Mouse (Mus musculus): ENCODE results near the gene Chn2. TPM values are rescaled to one million over a fixed set of nuclear protein-coding genes. Genes with fewer than 3 reads are reported as not detected.

Gene Chn2
- polyA plus RNA-seq, 1 experiment from 2014 or later, result 13.6 TPM

DNA sequence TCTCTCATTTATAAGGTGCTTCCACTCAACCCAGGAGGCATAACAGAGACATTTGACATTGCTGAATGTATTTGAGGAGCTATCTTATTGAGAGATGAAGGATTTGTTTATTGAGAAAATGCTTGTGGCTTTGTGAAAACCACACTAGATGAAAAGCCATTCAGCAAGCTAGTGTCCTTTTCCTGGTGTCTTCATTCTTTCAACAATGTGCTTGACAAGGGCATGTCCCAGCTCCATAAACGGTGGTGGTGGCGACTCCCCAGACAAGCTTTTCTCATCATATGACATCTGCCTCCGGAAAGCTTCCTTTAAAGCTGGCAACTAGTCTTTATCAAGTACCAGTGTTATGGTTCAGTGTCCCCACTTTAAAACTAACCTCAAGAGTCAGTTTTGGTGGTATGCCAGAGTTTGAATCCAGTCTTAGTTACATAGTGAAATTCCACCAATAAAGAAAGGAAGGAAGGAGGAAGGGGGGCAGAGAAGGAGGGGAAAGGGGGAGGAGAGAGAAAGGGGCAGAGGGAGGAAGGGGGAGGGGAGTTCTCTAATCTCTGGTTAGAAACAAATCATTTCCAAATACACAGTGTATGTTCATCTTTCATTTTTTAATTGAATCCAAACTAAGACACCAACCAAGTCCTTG lies 286.0 kb downstream of the Chn2 start, which contains the start of gene Prr15:
TSS of gene Prr15 (plus strand) at position 590 of the 640 bp plus-strand sequence.
- Histone ChIP-seq H3K27me3 (peaks cover 40% of the 10 kb centered on the region), H3K9ac (peak within 1 kb of the TSS; percentile 34; the same call in 1 of the 2 replicates), H3K27ac (no peak within 1 kb of the TSS), H3K4me2 (peak within 1 kb of the TSS; percentile 99), H3K4me1 (peaks cover 20% of the 10 kb centered on the region), H3K36me3 (no peaks in the 10 kb centered on the region), H3K4me3 (peak within 1 kb of the TSS; percentile 52), H3K9me3 (no peaks in the 10 kb centered on the region)
- WGBS, result 27% methylated on average over 3 of the region's 3 CpGs
- no peak for ATAC-seq (ENCODE audit: borderline replicate concordance, extremely low read depth, low FRiP score, low TSS enrichment)

DNA sequence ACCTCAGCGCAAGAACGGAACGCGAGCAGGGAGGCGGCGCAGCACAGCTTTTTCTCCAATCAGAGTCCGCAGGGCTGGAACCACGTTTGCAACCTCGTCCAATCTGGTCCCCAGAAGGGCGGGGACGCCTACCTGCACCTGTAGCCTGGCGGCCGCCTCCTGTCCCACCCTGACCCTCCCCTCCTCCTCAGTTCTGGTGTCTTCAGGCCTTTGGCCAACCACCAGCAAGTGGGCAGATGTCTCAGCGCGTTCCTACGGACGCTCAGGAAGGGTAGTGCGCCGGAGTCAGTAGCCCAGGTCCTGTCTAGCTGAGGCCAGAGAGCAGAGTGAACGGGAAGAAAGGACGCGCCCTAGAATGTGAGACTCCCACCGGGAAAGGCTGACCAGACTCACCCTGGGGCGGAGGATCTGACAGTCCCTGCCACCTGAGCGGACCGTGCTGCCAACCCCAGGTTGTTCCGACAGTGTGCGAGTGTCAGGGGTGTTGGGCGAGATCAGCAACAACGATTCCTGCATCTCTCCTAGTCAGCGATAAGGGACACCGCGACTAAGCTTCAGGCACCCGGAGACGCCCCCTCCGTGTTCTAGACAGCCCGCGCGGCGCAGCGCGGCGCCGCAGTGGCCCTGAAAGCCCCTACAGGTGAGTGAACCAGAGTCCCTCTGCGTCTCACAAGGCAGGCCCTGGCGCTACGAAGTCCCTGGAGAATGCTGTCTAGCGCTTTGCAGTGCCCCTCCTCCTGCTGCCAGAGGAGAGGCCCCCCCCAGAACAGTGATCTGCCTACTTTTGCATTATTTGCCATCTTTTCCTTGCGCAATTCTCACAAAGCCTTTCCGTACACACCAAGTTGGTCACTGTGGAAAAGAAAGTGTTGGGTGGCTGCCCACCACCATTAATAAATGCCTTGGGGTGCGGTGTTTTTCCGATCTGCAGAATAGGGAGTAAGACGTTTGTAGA lies 287.6 kb downstream of the Chn2 start:
- Histone ChIP-seq H3K36me3 (no peaks in the 10 kb centered on the region), H3K27me3 (peaks cover 40% of the 10 kb centered on the region), H3K27ac (peak overlapping the region; percentile 37; the same call in 1 of the 2 replicates), H3K4me2 (peak overlapping the region; percentile 99), H3K9me3 (no peaks in the 10 kb centered on the region), H3K4me3 (peak overlapping the region; percentile 52), H3K9ac (peak overlapping the region; percentile 34), H3K4me1 (peaks cover 23% of the 10 kb centered on the region)
- peak; percentile 69 for ATAC-seq (ENCODE audit: borderline replicate concordance, extremely low read depth, low FRiP score, low TSS enrichment)
- WGBS, result under 1% methylated on average over 53 of the region's 53 CpGs

DNA sequence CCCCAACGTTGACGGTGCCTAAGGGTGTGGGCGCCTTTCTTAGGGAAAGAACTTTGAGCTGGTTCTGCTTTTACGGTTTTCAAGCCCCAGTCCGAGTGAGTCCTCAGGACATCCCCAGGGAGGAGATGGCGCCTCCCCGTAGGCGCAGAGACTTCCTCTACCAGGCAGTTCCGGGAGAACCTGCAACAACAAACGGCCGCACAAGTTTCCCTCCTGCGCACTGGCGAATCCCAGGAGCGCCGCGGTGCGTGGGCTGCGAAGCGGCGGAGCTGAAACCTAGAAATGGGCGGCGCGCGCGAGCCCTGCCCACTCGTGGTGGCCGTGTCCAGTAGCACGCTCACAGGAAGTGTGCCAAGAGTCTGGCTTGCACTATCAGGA lies 288.3 kb downstream of the Chn2 start:
- peak overlapping the region; percentile 37; the same call in 1 of the 2 replicates for H3K27ac ChIP-seq
- H3K36me3 ChIP-seq, result no peaks in the 10 kb centered on the region
- peaks cover 40% of the 10 kb centered on the region for H3K27me3 ChIP-seq
- WGBS, result under 1% methylated on average over 28 of the region's 28 CpGs
- peak overlapping the region; percentile 99 for H3K4me2 ChIP-seq
- H3K4me3 ChIP-seq, result peak overlapping the region; percentile 52
- H3K4me1 ChIP-seq, result peaks cover 28% of the 10 kb centered on the region
- peak overlapping the region; percentile 34 for H3K9ac ChIP-seq
- H3K9me3 ChIP-seq, result no peaks in the 10 kb centered on the region
- ATAC-seq (ENCODE audit: borderline replicate concordance, extremely low read depth, low FRiP score, low TSS enrichment), result no peak; the same call in 1 of the 2 replicates

DNA sequence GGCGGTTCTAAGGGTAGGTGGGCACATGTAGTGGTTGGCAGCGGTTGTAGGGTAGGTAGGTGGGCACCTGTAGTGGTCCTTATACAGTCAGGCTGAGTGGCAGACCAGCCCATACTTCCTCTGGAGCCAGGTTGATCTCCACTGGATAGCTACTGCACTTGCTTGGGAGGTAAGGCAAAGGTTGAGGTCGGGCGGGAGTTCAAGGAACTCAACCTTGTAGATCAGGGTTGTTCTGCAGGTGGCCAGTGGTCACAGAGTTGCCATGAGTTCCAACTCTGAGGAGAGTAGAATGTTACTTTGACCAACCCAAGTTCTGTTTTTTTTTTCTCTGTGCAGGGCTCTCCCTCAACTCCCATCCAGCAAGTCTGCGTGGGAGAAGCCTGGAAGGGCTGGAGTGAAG lies 289.4 kb downstream of the Chn2 start:
- no peak overlapping the region for H3K9ac ChIP-seq
- H3K36me3 ChIP-seq, result no peaks in the 10 kb centered on the region
- H3K4me3 ChIP-seq, result no peak overlapping the region
- H3K27ac ChIP-seq, result no peak overlapping the region
- H3K4me2 ChIP-seq, result no peak overlapping the region
- peaks cover 29% of the 10 kb centered on the region for H3K4me1 ChIP-seq
- ATAC-seq (ENCODE audit: borderline replicate concordance, extremely low read depth, low FRiP score, low TSS enrichment), result no peak
- no peaks in the 10 kb centered on the region for H3K9me3 ChIP-seq
- WGBS, result 97% methylated on average over 5 of the region's 5 CpGs
- H3K27me3 ChIP-seq, result peaks cover 40% of the 10 kb centered on the region

DNA sequence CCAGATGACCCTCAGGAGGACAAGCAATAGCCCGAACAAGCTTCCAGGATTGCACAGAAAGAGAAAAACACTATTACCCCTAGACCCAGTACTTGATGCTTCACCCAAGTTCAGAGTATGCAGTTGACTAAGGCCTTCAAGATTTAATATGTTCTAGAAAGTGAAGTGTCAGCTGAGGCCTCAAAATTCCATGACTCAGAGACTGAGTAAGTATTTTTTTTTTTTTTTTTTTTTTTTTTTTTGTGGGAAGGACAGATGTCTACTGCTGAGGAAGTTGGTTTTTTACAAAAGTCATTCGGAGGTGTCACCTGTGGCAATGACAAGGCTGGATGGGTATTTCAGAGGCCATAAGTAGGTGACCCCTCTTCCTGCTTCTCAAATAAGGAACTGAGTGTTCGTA lies 290.2 kb downstream of the Chn2 start:
- H3K9ac ChIP-seq, result no peak overlapping the region
- no peak overlapping the region for H3K4me2 ChIP-seq
- 76% methylated on average over 3 of the region's 3 CpGs for WGBS
- H3K27me3 ChIP-seq, result peaks cover 34% of the 10 kb centered on the region
- H3K4me1 ChIP-seq, result peaks cover 29% of the 10 kb centered on the region
- H3K9me3 ChIP-seq, result no peaks in the 10 kb centered on the region
- H3K4me3 ChIP-seq, result no peak overlapping the region
- no peak for ATAC-seq (ENCODE audit: borderline replicate concordance, extremely low read depth, low FRiP score, low TSS enrichment)
- H3K27ac ChIP-seq, result no peak overlapping the region
- H3K36me3 ChIP-seq, result no peaks in the 10 kb centered on the region

DNA sequence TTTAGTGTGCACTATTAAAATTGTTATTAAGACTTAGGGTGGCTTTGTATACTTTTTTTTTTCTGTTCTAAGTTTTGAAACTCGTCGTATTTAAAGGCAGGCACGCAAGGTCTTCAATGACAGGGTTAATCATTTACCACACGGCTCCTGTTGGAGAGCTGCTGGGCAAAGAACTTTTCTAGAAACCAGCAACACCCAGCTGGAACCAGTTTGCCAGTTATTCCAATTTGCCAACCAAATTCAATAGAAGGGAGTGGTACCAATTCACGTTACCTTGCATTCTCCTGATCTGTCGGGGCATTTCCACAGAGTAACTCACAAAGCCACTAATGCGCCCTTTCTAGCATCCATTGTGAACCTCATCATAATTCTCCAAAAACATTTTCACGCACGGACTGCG lies 290.8 kb downstream of the Chn2 start:
- Histone ChIP-seq H3K4me2 (no peak overlapping the region), H3K4me1 (peaks cover 29% of the 10 kb centered on the region)
- no peak for ATAC-seq (ENCODE audit: borderline replicate concordance, extremely low read depth, low FRiP score, low TSS enrichment)

DNA sequence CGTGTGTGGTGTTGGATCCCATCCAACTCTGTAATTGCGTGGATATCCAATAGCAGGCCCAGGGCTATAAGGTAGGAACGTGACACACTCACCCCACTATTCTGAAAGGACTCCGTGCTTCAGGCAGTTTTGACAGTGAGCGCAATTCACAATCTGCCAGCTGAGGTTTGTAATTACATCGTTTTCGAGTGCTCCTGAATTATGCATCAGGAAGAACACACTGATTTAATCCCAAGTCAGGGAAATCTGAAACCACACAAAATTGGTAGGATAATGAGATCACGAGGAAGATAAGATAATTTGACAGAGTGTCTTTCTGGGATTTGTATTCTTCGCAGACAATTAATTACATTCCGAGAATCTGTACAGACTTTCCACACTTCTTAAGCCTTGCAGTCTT lies 292.4 kb downstream of the Chn2 start:
- no peak overlapping the region for H3K4me2 ChIP-seq
- 48% methylated on average over 10 of the region's 10 CpGs for WGBS
- no peaks in the 10 kb centered on the region for H3K9me3 ChIP-seq
- no peaks in the 10 kb centered on the region for H3K36me3 ChIP-seq
- H3K4me3 ChIP-seq, result no peak overlapping the region
- H3K27me3 ChIP-seq, result peaks cover 23% of the 10 kb centered on the region; the same call in 1 of the 2 replicates
- ATAC-seq (ENCODE audit: borderline replicate concordance, extremely low read depth, low FRiP score, low TSS enrichment), result no peak
- no peak overlapping the region for H3K27ac ChIP-seq
- no peak overlapping the region for H3K9ac ChIP-seq
- H3K4me1 ChIP-seq, result peaks cover 17% of the 10 kb centered on the region

More for the DNA sequence above, 290.8 kb downstream of the Chn2 start:
- Histone ChIP-seq H3K9ac (no peak overlapping the region), H3K27ac (no peak overlapping the region), H3K4me3 (no peak overlapping the region), H3K36me3 (no peaks in the 10 kb centered on the region), H3K27me3 (peaks cover 34% of the 10 kb centered on the region), H3K9me3 (no peaks in the 10 kb centered on the region)
- 78% methylated on average over 10 of the region's 10 CpGs for WGBS

DNA sequence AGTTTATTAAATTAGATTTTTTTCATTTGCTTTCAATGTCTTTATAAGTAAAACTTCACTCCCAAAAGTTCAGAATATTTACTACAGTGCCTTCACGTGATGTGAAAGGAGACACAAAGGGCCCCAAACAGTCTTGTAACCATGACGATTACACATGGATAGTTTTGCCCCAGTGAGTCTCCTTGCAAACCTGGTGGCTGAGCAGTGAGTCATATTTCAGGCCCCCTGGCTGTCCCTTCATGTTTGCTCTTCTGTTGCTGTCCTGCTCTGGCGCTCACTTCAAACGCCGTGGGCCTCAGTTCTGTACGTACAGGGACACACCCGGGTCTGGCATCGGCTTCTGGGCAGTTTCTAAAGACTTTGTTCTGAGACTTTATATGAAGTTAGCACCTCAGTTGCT lies 292.8 kb downstream of the Chn2 start:
- Histone ChIP-seq H3K4me3 (no peak overlapping the region), H3K36me3 (no peaks in the 10 kb centered on the region), H3K9ac (no peak overlapping the region), H3K4me2 (no peak overlapping the region), H3K27ac (no peak overlapping the region), H3K9me3 (no peaks in the 10 kb centered on the region), H3K27me3 (peaks cover 18% of the 10 kb centered on the region; the same call in 1 of the 2 replicates), H3K4me1 (peaks cover 12% of the 10 kb centered on the region)
- no peak for ATAC-seq (ENCODE audit: borderline replicate concordance, extremely low read depth, low FRiP score, low TSS enrichment)
- 37% methylated on average over 8 of the region's 8 CpGs for WGBS

DNA sequence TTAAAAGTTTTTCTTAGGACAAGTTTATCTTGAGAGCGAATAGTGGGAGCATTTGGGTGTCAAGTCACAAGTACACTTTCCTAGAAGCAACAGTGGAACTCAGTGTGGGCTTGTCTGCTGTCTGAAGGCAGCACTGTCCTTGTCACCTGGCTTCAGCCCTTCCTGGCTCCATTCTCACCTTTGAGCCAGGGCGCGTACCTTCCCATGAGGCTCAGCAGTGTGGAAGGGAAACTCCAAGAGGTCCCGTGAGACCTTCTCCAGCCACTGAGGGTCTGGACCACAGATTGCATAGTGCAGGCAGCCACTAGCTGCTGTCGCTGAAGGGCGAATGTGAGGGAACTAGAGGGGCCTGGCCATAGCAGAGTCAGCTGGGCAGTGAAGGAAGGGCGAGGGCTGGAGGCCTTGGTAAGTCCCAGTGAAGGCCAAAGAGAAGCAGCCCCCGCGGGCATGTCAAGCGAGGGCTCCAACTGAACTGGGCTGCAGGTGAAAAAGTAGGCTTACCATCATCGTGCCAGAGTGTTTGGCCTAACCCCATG lies 293.8 kb downstream of the Chn2 start:
- Histone ChIP-seq H3K36me3 (no peaks in the 10 kb centered on the region), H3K4me1 (peaks cover 9% of the 10 kb centered on the region; the same call in 1 of the 2 replicates), H3K4me3 (no peak overlapping the region), H3K9me3 (no peaks in the 10 kb centered on the region), H3K27me3 (peaks cover 12% of the 10 kb centered on the region; the same call in 1 of the 2 replicates), H3K4me2 (no peak overlapping the region), H3K9ac (no peak overlapping the region), H3K27ac (no peak overlapping the region)
- WGBS, result 64% methylated on average over 11 of the region's 11 CpGs
- no peak for ATAC-seq (ENCODE audit: borderline replicate concordance, extremely low read depth, low FRiP score, low TSS enrichment)

DNA sequence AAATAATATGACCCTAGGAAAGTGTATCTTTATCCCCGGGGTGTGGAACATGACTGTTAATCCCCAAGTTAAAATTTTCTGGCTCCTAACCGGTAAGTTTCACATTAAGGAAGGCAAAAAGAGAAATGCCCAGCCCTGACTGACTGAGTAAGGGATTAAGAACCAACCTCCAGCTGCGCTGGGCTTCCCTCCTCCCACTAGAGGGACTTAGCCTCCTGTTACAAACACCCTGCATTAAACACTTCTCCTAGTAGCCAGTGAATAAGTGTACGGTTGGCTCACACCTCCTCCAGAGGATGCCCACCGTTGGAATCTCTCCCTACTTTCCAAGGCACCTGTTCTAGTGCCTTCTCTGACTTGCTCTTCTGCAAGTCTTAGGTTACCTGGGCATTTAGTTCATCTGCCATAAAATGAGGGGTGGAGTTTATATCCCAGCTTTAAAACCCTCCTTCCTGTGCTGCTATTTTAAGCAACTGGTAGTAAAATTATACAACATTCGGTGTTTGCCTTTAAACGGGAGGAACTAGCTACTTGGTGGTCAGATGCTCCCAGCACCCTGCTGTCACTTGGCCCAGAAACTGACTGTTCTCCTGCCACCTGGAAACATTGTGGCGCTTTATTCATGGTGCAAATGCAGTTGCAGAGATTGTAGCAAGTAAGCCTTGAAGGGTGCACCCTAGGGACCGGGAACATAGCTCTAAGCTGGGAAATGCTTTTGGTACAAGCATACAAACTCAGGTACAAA lies 294.5 kb downstream of the Chn2 start:
- Histone ChIP-seq H3K9me3 (no peaks in the 10 kb centered on the region), H3K36me3 (no peaks in the 10 kb centered on the region), H3K4me3 (no peak overlapping the region), H3K27ac (no peak overlapping the region), H3K27me3 (peaks cover 5% of the 10 kb centered on the region; the same call in 1 of the 2 replicates), H3K9ac (no peak overlapping the region), H3K4me1 (peaks cover 9% of the 10 kb centered on the region; the same call in 1 of the 2 replicates), H3K4me2 (no peak overlapping the region)
- WGBS, result 51% methylated on average over 9 of the region's 9 CpGs
- ATAC-seq (ENCODE audit: borderline replicate concordance, extremely low read depth, low FRiP score, low TSS enrichment), result no peak

DNA sequence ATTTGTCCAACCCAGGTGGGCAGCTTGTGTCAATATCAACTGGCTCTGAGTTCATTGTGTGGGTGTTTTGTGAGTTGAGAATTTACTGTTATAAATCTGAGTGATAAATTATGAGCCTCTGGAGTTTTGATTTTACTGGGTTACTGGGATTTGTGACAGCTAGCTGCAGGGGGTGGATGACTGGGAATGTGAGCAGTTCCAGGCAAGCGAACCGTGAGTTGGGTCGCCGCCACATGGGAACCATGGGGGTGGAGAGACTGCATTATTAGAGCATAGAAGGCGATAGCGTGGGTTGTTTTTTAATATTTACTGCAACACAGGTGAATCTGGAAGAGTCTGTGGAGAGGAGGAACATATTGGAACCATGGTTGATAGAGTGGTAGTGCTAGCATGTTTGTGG lies 298.0 kb downstream of the Chn2 start:
- H3K36me3 ChIP-seq, result no peaks in the 10 kb centered on the region
- H3K4me2 ChIP-seq, result no peak overlapping the region
- H3K4me1 ChIP-seq, result 0 out of 2 replicates have a peak, but pooled peaks cover 4% of the 10 kb centered on the region
- no peak overlapping the region for H3K9ac ChIP-seq
- no peak overlapping the region for H3K27ac ChIP-seq
- no peak for ATAC-seq (ENCODE audit: borderline replicate concordance, extremely low read depth, low FRiP score, low TSS enrichment)
- no peaks in the 10 kb centered on the region for H3K27me3 ChIP-seq
- 87% methylated on average over 6 of the region's 6 CpGs for WGBS
- H3K4me3 ChIP-seq, result no peak overlapping the region
- H3K9me3 ChIP-seq, result no peaks in the 10 kb centered on the region
